Mouse (Mus musculus) G1E (cell line): ENCODE results near the gene Ndufv3.

Source experiments
- CTCF ChIP-seq: IDR thresholded peaks from 2 replicates; pipeline ENCODE4 v1.5.1; 2012; ENCODE audit warnings: low read depth, low read length, inconsistent platforms, mixed read lengths
- GATA1 ChIP-seq: IDR thresholded peaks from 2 replicates; pipeline ENCODE4 v1.6.1; 2012; ENCODE audit warnings: borderline replicate concordance, low read length, inconsistent platforms, mixed read lengths
- GATA2 ChIP-seq: IDR thresholded peaks from 2 replicates; pipeline ENCODE4 v1.6.1; 2012; ENCODE audit warnings: low read depth, low read length, inconsistent platforms, borderline replicate concordance
- POLR2AphosphoS5 ChIP-seq: IDR thresholded peaks from 2 replicates; pipeline ENCODE4 v1.6.1; 2012; ENCODE audit warnings: low read depth, low read length, inconsistent platforms; ENCODE audit not compliant: insufficient replicate concordance
- TAL1 ChIP-seq: conservative IDR thresholded peaks from 2 replicates; pipeline ENCODE4 v1.6.1; 2012; ENCODE audit warnings: low read depth, low read length, inconsistent platforms, mixed read lengths

DNA sequence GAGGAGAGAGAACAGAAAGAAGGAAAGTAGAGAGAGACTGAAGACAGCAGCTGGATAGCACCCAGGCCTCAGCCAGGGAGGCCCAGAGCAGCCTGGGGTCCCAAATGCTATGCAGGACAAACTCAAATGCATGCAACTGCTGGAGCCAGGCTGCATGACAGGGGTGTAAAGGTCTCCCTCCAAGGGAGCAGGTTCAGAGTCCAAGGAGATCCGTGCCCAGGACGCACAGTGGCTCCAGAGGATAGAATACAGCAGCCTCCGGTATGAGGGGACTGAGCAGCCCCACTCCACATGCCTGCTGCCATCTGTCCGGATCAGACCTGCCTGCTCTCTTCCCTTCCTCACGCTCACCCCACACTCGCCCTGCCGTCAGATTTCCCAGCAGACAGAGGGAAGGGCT, 13.6 kb upstream of the Ndufv3 start:
- no peak for TF ChIP-seq GATA1
- no peak for TF ChIP-seq POLR2AphosphoS5
- TF ChIP-seq GATA2, result no peak
- no peak for TF ChIP-seq CTCF
- TF ChIP-seq TAL1, result no peak
